Comparison of ENCODE assay signal across 14 mouse cellular contexts in genomic region chr17:56572154-56572553, GRCm38 (mm10). TPM values are rescaled to one million over a fixed set of nuclear protein-coding genes. Genes with fewer than 3 reads are reported as not detected.
DNase-seq lines count a peak whose midpoint lies in the region; ATAC-seq and TF ChIP-seq lines count a peak whose summit lies in the region.
"Had no signal": no experiment of that assay in that cellular context is flagged by ENCODE, and none has a peak within 500 bp of the region (broad histone marks: within the 10 kb centered on the region; RNA-seq: fewer than 3 reads in every experiment).

No protein-coding gene starts in this region.

- H3K4me2 ChIP-seq in heart, embryonic 13.5 days: no peak overlapping the region
- H3K4me2 ChIP-seq in kidney, postnatal 0 days (ENCODE audit: low read length): no peak overlapping the region
- no peak overlapping the region for H3K4me2 ChIP-seq in kidney, embryonic 14.5 days (replicated peaks; ENCODE audit: low read depth, low read length)
- H3K4me2 ChIP-seq in neural tube, embryonic 13.5 days: no peak overlapping the region
- H3K4me2 ChIP-seq in neural tube, embryonic 15.5 days: no peak overlapping the region
- H3K4me2 ChIP-seq: heart, embryonic 11.5 days; midbrain, embryonic 11.5 days had no signal

- 0 out of 2 replicates have a peak, but pooled peaks cover 6% of the 10 kb centered on the region for H3K4me1 ChIP-seq in heart, embryonic 13.5 days
- H3K4me1 ChIP-seq in kidney, postnatal 0 days (replicated peaks; ENCODE audit: insufficient read depth, low read length): no peaks in the 10 kb centered on the region
- no peaks in the 10 kb centered on the region for H3K4me1 ChIP-seq in kidney, embryonic 14.5 days (ENCODE audit: control insufficient read depth, insufficient read depth, low read length)
- H3K4me1 ChIP-seq in neural tube, embryonic 13.5 days (replicated peaks): peaks cover 7% of the 10 kb centered on the region; the same call in 1 of the 2 replicates
- no peaks in the 10 kb centered on the region; the same call in 1 of the 2 replicates for H3K4me1 ChIP-seq in neural tube, embryonic 15.5 days
- H3K4me1 ChIP-seq in small intestine, adult 2 months (ENCODE audit: control insufficient read depth, insufficient read depth, insufficient read length, low read length): peaks cover 15% of the 10 kb centered on the region; the same call in 1 of the 2 replicates

- H3K27me3 ChIP-seq in heart, embryonic 13.5 days (replicated peaks): no peaks in the 10 kb centered on the region
- H3K27me3 ChIP-seq in kidney, postnatal 0 days (ENCODE audit: insufficient read depth, low read length): no peaks in the 10 kb centered on the region
- no peaks in the 10 kb centered on the region for H3K27me3 ChIP-seq in kidney, embryonic 14.5 days (ENCODE audit: control insufficient read depth, insufficient read depth, low read length)
- no peaks in the 10 kb centered on the region for H3K27me3 ChIP-seq in neural tube, embryonic 13.5 days
- no peaks in the 10 kb centered on the region for H3K27me3 ChIP-seq in neural tube, embryonic 15.5 days (replicated peaks)
- no peaks in the 10 kb centered on the region for H3K27me3 ChIP-seq in small intestine, adult 2 months (ENCODE audit: control insufficient read depth, insufficient read depth, low read length)
- H3K27me3 ChIP-seq: CH12.LX had no signal

- no peak for DNase-seq in heart, adult 8-10 months (ENCODE audit: low spot score)
- no peak for DNase-seq in kidney, postnatal 0 days (ENCODE audit: low spot score)
- no peak for DNase-seq in gastrocnemius, postnatal 4 days (ENCODE audit: low spot score in 2 of 2)
- DNase-seq: heart, postnatal 14 days; thymus, postnatal 36 days had no signal

- H3K9ac ChIP-seq in heart, embryonic 13.5 days: 0 out of 2 replicates have a peak overlapping the region, but pooled peaks have one; percentile 21
- H3K9ac ChIP-seq in kidney, postnatal 0 days (ENCODE audit: low read depth, low read length): no peak overlapping the region
- H3K9ac ChIP-seq in kidney, embryonic 14.5 days (ENCODE audit: low read depth, low read length): no peak overlapping the region
- H3K9ac ChIP-seq in neural tube, embryonic 13.5 days: no peak overlapping the region
- no peak overlapping the region for H3K9ac ChIP-seq in neural tube, embryonic 15.5 days (replicated peaks)

- TF ChIP-seq CTCF in kidney, postnatal 0 days (IDR thresholded peaks at IDR 0.05; ENCODE audit: low read depth): no peak
- TF ChIP-seq CTCF in small intestine, adult 2 months (IDR thresholded peaks at IDR 0.05; ENCODE audit: extremely low read depth, insufficient read length, insufficient replicate concordance, low read depth, low read length): no peak

- 52% methylated on average over 1 of the region's 1 CpGs for WGBS in heart, embryonic 13.5 days
- WGBS in kidney, postnatal 0 days: 44% methylated on average over 1 of the region's 1 CpGs
- WGBS in kidney, embryonic 14.5 days: 100% methylated on average over 1 of the region's 1 CpGs
- 43% methylated on average over 1 of the region's 1 CpGs for WGBS in neural tube, embryonic 13.5 days
- WGBS in neural tube, embryonic 15.5 days: 17% methylated on average over 1 of the region's 1 CpGs
- WGBS in small intestine, adult 2 months: 6% methylated on average over 1 of the region's 1 CpGs

- no peak overlapping the region for H3K27ac ChIP-seq in heart, embryonic 13.5 days (replicated peaks)
- peak overlapping the region; percentile 31; the same call in 1 of the 2 replicates for H3K27ac ChIP-seq in kidney, postnatal 0 days
- H3K27ac ChIP-seq in kidney, embryonic 14.5 days (ENCODE audit: low read depth, low read length): no peak overlapping the region
- H3K27ac ChIP-seq in neural tube, embryonic 13.5 days (replicated peaks): 0 out of 2 replicates have a peak overlapping the region, but pooled peaks have one; percentile 1
- no peak overlapping the region for H3K27ac ChIP-seq in neural tube, embryonic 15.5 days (replicated peaks)
- H3K27ac ChIP-seq in small intestine, adult 2 months (ENCODE audit: insufficient read depth, low read depth, low read length): peak overlapping the region; percentile 21; the same call in 1 of the 2 replicates

- ATAC-seq in heart, embryonic 13.5 days (ENCODE audit: extremely low read depth, insufficient number of reproducible peaks, low FRiP score, low TSS enrichment): no peak
- ATAC-seq in kidney, postnatal 0 days (replicated peaks; ENCODE audit: low FRiP score, low read depth): no peak
- ATAC-seq in kidney, embryonic 14.5 days (ENCODE audit: low FRiP score, low TSS enrichment): no peak
- no peak for ATAC-seq in neural tube, embryonic 13.5 days (ENCODE audit: low read depth)
- no peak for ATAC-seq in neural tube, embryonic 15.5 days (ENCODE audit: low FRiP score)
- ATAC-seq: lung, postnatal 0 days had no signal

- no peaks in the 10 kb centered on the region for H3K9me3 ChIP-seq in heart, embryonic 13.5 days
- no peaks in the 10 kb centered on the region for H3K9me3 ChIP-seq in kidney, postnatal 0 days (replicated peaks; ENCODE audit: low read length)
- no peaks in the 10 kb centered on the region for H3K9me3 ChIP-seq in kidney, embryonic 14.5 days (ENCODE audit: control insufficient read depth, low read length)
- no peaks in the 10 kb centered on the region for H3K9me3 ChIP-seq in neural tube, embryonic 13.5 days
- no peaks in the 10 kb centered on the region for H3K9me3 ChIP-seq in neural tube, embryonic 15.5 days (replicated peaks)

- no peak for TF ChIP-seq POLR2A in small intestine, adult 2 months (IDR thresholded peaks at IDR 0.05; ENCODE audit: low read depth, low read length)

- no peak overlapping the region for H3K4me3 ChIP-seq in heart, embryonic 13.5 days
- H3K4me3 ChIP-seq in kidney, postnatal 0 days (replicated peaks; ENCODE audit: low read depth, low read length): no peak overlapping the region
- no peak overlapping the region for H3K4me3 ChIP-seq in kidney, embryonic 14.5 days (ENCODE audit: low read length)
- H3K4me3 ChIP-seq in neural tube, embryonic 13.5 days: no peak overlapping the region
- no peak overlapping the region for H3K4me3 ChIP-seq in neural tube, embryonic 15.5 days (replicated peaks)
- H3K4me3 ChIP-seq in small intestine, adult 2 months (ENCODE audit: low read depth, low read length): no peak overlapping the region

- peaks cover 95% of the 10 kb centered on the region for H3K36me3 ChIP-seq in heart, embryonic 13.5 days
- peaks cover 81% of the 10 kb centered on the region for H3K36me3 ChIP-seq in kidney, postnatal 0 days (ENCODE audit: insufficient read depth, low read length)
- H3K36me3 ChIP-seq in kidney, embryonic 14.5 days (ENCODE audit: control insufficient read depth, insufficient read depth, low read length): peaks cover 91% of the 10 kb centered on the region
- peaks cover 95% of the 10 kb centered on the region for H3K36me3 ChIP-seq in neural tube, embryonic 13.5 days
- H3K36me3 ChIP-seq in neural tube, embryonic 15.5 days: peaks cover 90% of the 10 kb centered on the region
- peaks cover 78% of the 10 kb centered on the region for H3K36me3 ChIP-seq in small intestine, adult 2 months (ENCODE audit: control insufficient read depth, insufficient read depth, low read length)

RNA-seq across cellular contexts. Expression of gene Safb2, which starts 12.2 kb away (rescaled TPM):
- 50.2 and 50.4 TPM in 2 replicates for polyA plus RNA-seq in heart, embryonic 13.5 days (2015; fragmentation: Nextera tagmentation; extraction: Ambion mirVana)
- total RNA-seq in heart, adult 8-10 months (2022): 10 to 100 TPM; 36.9 to 48.4 (median 41.5) TPM
- 35.7 and 43.4 TPM in 2 replicates for polyA plus RNA-seq in kidney, postnatal 0 days (2015; fragmentation: Nextera tagmentation; extraction: Ambion mirVana)
- polyA plus RNA-seq in kidney, embryonic 14.5 days (2014; fragmentation: Nextera tagmentation; extraction: Ambion mirVana): 53.0 and 72.3 TPM in 2 replicates
- polyA plus RNA-seq in neural tube, embryonic 13.5 days (2015; fragmentation: Nextera tagmentation; extraction: Ambion mirVana): 67.6 and 77.2 TPM in 2 replicates
- 73.4 and 76.5 TPM in 2 replicates for polyA plus RNA-seq in neural tube, embryonic 15.5 days (2015; fragmentation: Nextera tagmentation; extraction: Ambion mirVana)
- 69.2 and 110 TPM in 2 replicates for polyA plus RNA-seq in small intestine, adult 2 months (2012; rRNA removed)
- total RNA-seq in gastrocnemius, postnatal 4 days (2021): 10 to 100 TPM; 56.4 to 78.9 TPM

RNA-seq across cellular contexts. Expression of gene Safb, which starts 12.5 kb away (rescaled TPM):
- polyA plus RNA-seq in heart, embryonic 13.5 days (2015; fragmentation: Nextera tagmentation; extraction: Ambion mirVana): 66.9 and 68.1 TPM in 2 replicates
- 10 to 100 TPM; 55.6 to 70.7 (median 66.7) TPM for total RNA-seq in heart, adult 8-10 months (2022)
- polyA plus RNA-seq in kidney, postnatal 0 days (2015; fragmentation: Nextera tagmentation; extraction: Ambion mirVana): 61.0 and 65.9 TPM in 2 replicates
- 81.2 and 102 TPM in 2 replicates for polyA plus RNA-seq in kidney, embryonic 14.5 days (2014; fragmentation: Nextera tagmentation; extraction: Ambion mirVana)
- polyA plus RNA-seq in neural tube, embryonic 13.5 days (2015; fragmentation: Nextera tagmentation; extraction: Ambion mirVana): 104 and 136 TPM in 2 replicates
- 95.9 and 103 TPM in 2 replicates for polyA plus RNA-seq in neural tube, embryonic 15.5 days (2015; fragmentation: Nextera tagmentation; extraction: Ambion mirVana)
- polyA plus RNA-seq in small intestine, adult 2 months (2012; rRNA removed): 47.8 and 95.7 TPM in 2 replicates
- total RNA-seq in gastrocnemius, postnatal 4 days (2021): 100 to 1,000 TPM in 1 of 2 experiments, 10 to 100 TPM in 1; 96.9 to 117 TPM

RNA-seq across cellular contexts. Expression of gene Gm20219, which starts 18.0 kb away (rescaled TPM):
- 0.19 and 0.37 TPM in 2 replicates for polyA plus RNA-seq in heart, embryonic 13.5 days (2015; fragmentation: Nextera tagmentation; extraction: Ambion mirVana)
- total RNA-seq in heart, adult 8-10 months (2022): under 1 TPM in 3 of 4 experiments, not detected in 1; 0.20 to 0.28 (median 0.22) TPM
- 0.93 and 1.1 TPM in 2 replicates for polyA plus RNA-seq in kidney, postnatal 0 days (2015; fragmentation: Nextera tagmentation; extraction: Ambion mirVana)
- 1.6 and 1.8 TPM in 2 replicates for polyA plus RNA-seq in kidney, embryonic 14.5 days (2014; fragmentation: Nextera tagmentation; extraction: Ambion mirVana)
- polyA plus RNA-seq in neural tube, embryonic 13.5 days (2015; fragmentation: Nextera tagmentation; extraction: Ambion mirVana): 1.0 and 1.7 TPM in 2 replicates
- 0.95 and 1.4 TPM in 2 replicates for polyA plus RNA-seq in neural tube, embryonic 15.5 days (2015; fragmentation: Nextera tagmentation; extraction: Ambion mirVana)
- 2.7 TPM in 2 replicates for polyA plus RNA-seq in small intestine, adult 2 months (2012; rRNA removed)
- 1 to 10 TPM in 1 of 2 experiments, under 1 TPM in 1; 0.83 to 1.4 TPM for total RNA-seq in gastrocnemius, postnatal 4 days (2021)

RNA-seq across cellular contexts. Expression of gene 2410015M20Rik, which starts 37.4 kb away (rescaled TPM):
- polyA plus RNA-seq in heart, embryonic 13.5 days (2015; fragmentation: Nextera tagmentation; extraction: Ambion mirVana): 273 and 332 TPM in 2 replicates
- 100 to 1,000 TPM; 313 to 386 (median 356) TPM for total RNA-seq in heart, adult 8-10 months (2022)
- 395 and 467 TPM in 2 replicates for polyA plus RNA-seq in kidney, postnatal 0 days (2015; fragmentation: Nextera tagmentation; extraction: Ambion mirVana)
- 234 and 245 TPM in 2 replicates for polyA plus RNA-seq in kidney, embryonic 14.5 days (2014; fragmentation: Nextera tagmentation; extraction: Ambion mirVana)
- 179 and 214 TPM in 2 replicates for polyA plus RNA-seq in neural tube, embryonic 13.5 days (2015; fragmentation: Nextera tagmentation; extraction: Ambion mirVana)
- 205 and 212 TPM in 2 replicates for polyA plus RNA-seq in neural tube, embryonic 15.5 days (2015; fragmentation: Nextera tagmentation; extraction: Ambion mirVana)
- polyA plus RNA-seq in small intestine, adult 2 months (2012; rRNA removed): 136 and 142 TPM in 2 replicates
- total RNA-seq in gastrocnemius, postnatal 4 days (2021): 100 to 1,000 TPM; 232 to 255 TPM

RNA-seq across cellular contexts. Expression of gene Rpl36, which starts 41.1 kb away (rescaled TPM):
- polyA plus RNA-seq in heart, embryonic 13.5 days (2015; fragmentation: Nextera tagmentation; extraction: Ambion mirVana): 1,294 and 1,391 TPM in 2 replicates
- total RNA-seq in heart, adult 8-10 months (2022): 100 to 1,000 TPM; 697 to 769 (median 735) TPM
- polyA plus RNA-seq in kidney, postnatal 0 days (2015; fragmentation: Nextera tagmentation; extraction: Ambion mirVana): 2,445 and 2,952 TPM in 2 replicates
- 2,148 and 2,776 TPM in 2 replicates for polyA plus RNA-seq in kidney, embryonic 14.5 days (2014; fragmentation: Nextera tagmentation; extraction: Ambion mirVana)
- polyA plus RNA-seq in neural tube, embryonic 13.5 days (2015; fragmentation: Nextera tagmentation; extraction: Ambion mirVana): 1,004 and 1,135 TPM in 2 replicates
- 1,028 and 1,172 TPM in 2 replicates for polyA plus RNA-seq in neural tube, embryonic 15.5 days (2015; fragmentation: Nextera tagmentation; extraction: Ambion mirVana)
- 1,882 and 2,245 TPM in 2 replicates for polyA plus RNA-seq in small intestine, adult 2 months (2012; rRNA removed)
- total RNA-seq in gastrocnemius, postnatal 4 days (2021): 1,000 to 10,000 TPM; 1,009 to 1,061 TPM

Comparison
In these comparisons a context has a peak if more than half of its experiments do, and no peak if none do; other contexts are left out.
1. H3K27ac ChIP-seq: peak in kidney, postnatal 0 days (single experiment), neural tube, embryonic 13.5 days (single experiment) and small intestine, adult 2 months (single experiment); none in heart, embryonic 13.5 days (single experiment), kidney, embryonic 14.5 days (single experiment) and neural tube, embryonic 15.5 days (single experiment).